Mouse (Mus musculus): ENCODE data around the gene Fpr3. TPM values are rescaled to one million over a fixed set of nuclear protein-coding genes. Genes with fewer than 3 reads are reported as not detected.
"Not testable (repeated sequence)": the region's sequence is repeated elsewhere in the genome, so short reads cannot be mapped to it uniquely, and the experiment has no call there.

Fpr3 gene
- polyA plus RNA-seq, 1 experiment from 2014 or later: not detected

- peak overlapping the region; percentile 51 for H3K4me3 ChIP-seq (ENCODE audit: low read depth, low read length)
- H3K4me2 ChIP-seq (ENCODE audit: low read depth, low read length): peak overlapping the region; percentile 53
- H3K9ac ChIP-seq (ENCODE audit: low read depth, low read length): peak overlapping the region; percentile 12; the same call in 1 of the 2 replicates
- peaks cover 5% of the 10 kb centered on the region for H3K27me3 ChIP-seq (ENCODE audit: control insufficient read depth, insufficient read depth, low read depth, low read length)
- ATAC-seq (ENCODE audit: low read depth): peak; percentile 92
- H3K9me3 ChIP-seq (replicated peaks; ENCODE audit: control insufficient read depth, low read length): no peaks in the 10 kb centered on the region
- H3K4me1 ChIP-seq (ENCODE audit: control insufficient read depth, low read depth, low read length): no peaks in the 10 kb centered on the region; the same call in 1 of the 2 replicates
- no peak overlapping the region for H3K27ac ChIP-seq (ENCODE audit: low read length)
- WGBS (ENCODE audit: insufficient replicate concordance): 17% methylated on average over 51 of the region's 51 CpGs
- H3K36me3 ChIP-seq (ENCODE audit: control insufficient read depth, insufficient read depth): no peaks in the 10 kb centered on the region
Observed at GRCm38 (mm10) chr17:17909636-17910421, 22.2 kb downstream of the Fpr3 start.

GRCm38 (mm10) chr17:17912618-17913017 is 25.0 kb downstream of the Fpr3 start:
- not testable (repeated sequence) for H3K27me3 ChIP-seq (ENCODE audit: control insufficient read depth, insufficient read depth, low read depth, low read length); H3K4me1 ChIP-seq (ENCODE audit: control insufficient read depth, low read depth, low read length); H3K36me3 ChIP-seq (ENCODE audit: control insufficient read depth, insufficient read depth); H3K27ac ChIP-seq (ENCODE audit: low read length); H3K9ac ChIP-seq (ENCODE audit: low read depth, low read length); H3K4me2 ChIP-seq (ENCODE audit: low read depth, low read length); H3K9me3 ChIP-seq (replicated peaks; ENCODE audit: control insufficient read depth, low read length); H3K4me3 ChIP-seq (ENCODE audit: low read depth, low read length); ATAC-seq (ENCODE audit: low read depth)
- WGBS (ENCODE audit: insufficient replicate concordance): 62% methylated on average over 8 of the region's 8 CpGs

- no peak overlapping the region for H3K4me3 ChIP-seq (ENCODE audit: low read depth, low read length)
- no peaks in the 10 kb centered on the region for H3K36me3 ChIP-seq (ENCODE audit: control insufficient read depth, insufficient read depth)
- 55% methylated on average over 1 of the region's 1 CpGs for WGBS (ENCODE audit: insufficient replicate concordance)
- H3K9me3 ChIP-seq (replicated peaks; ENCODE audit: control insufficient read depth, low read length): no peaks in the 10 kb centered on the region
- ATAC-seq (ENCODE audit: low read depth): no peak
- no peaks in the 10 kb centered on the region for H3K4me1 ChIP-seq (ENCODE audit: control insufficient read depth, low read depth, low read length)
- no peak overlapping the region for H3K4me2 ChIP-seq (ENCODE audit: low read depth, low read length)
- H3K27ac ChIP-seq (ENCODE audit: low read length): no peak overlapping the region
- H3K27me3 ChIP-seq (ENCODE audit: control insufficient read depth, insufficient read depth, low read depth, low read length): no peaks in the 10 kb centered on the region
- no peak overlapping the region for H3K9ac ChIP-seq (ENCODE audit: low read depth, low read length)
Observed at GRCm38 (mm10) chr17:17917376-17917775, 29.7 kb downstream of the Fpr3 start.

GRCm38 (mm10) chr17:17917782-17918181 is 30.1 kb downstream of the Fpr3 start:
- H3K27ac ChIP-seq (ENCODE audit: low read length): no peak overlapping the region
- no peaks in the 10 kb centered on the region for H3K9me3 ChIP-seq (replicated peaks; ENCODE audit: control insufficient read depth, low read length)
- H3K36me3 ChIP-seq (ENCODE audit: control insufficient read depth, insufficient read depth): no peaks in the 10 kb centered on the region
- no peak overlapping the region for H3K4me3 ChIP-seq (ENCODE audit: low read depth, low read length)
- no peak for ATAC-seq (ENCODE audit: low read depth)
- H3K9ac ChIP-seq (ENCODE audit: low read depth, low read length): no peak overlapping the region
- H3K27me3 ChIP-seq (ENCODE audit: control insufficient read depth, insufficient read depth, low read depth, low read length): no peaks in the 10 kb centered on the region
- H3K4me2 ChIP-seq (ENCODE audit: low read depth, low read length): no peak overlapping the region
- H3K4me1 ChIP-seq (ENCODE audit: control insufficient read depth, low read depth, low read length): no peaks in the 10 kb centered on the region

- no peaks in the 10 kb centered on the region for H3K4me1 ChIP-seq (ENCODE audit: control insufficient read depth, low read depth, low read length)
- no peak for ATAC-seq (ENCODE audit: low read depth)
- no peak overlapping the region for H3K4me3 ChIP-seq (ENCODE audit: low read depth, low read length)
- H3K9ac ChIP-seq (ENCODE audit: low read depth, low read length): no peak overlapping the region
- no peak overlapping the region for H3K27ac ChIP-seq (ENCODE audit: low read length)
- H3K36me3 ChIP-seq (ENCODE audit: control insufficient read depth, insufficient read depth): no peaks in the 10 kb centered on the region
- WGBS (ENCODE audit: insufficient replicate concordance): 14% methylated on average over 1 of the region's 1 CpGs
- no peaks in the 10 kb centered on the region for H3K27me3 ChIP-seq (ENCODE audit: control insufficient read depth, insufficient read depth, low read depth, low read length)
- H3K4me2 ChIP-seq (ENCODE audit: low read depth, low read length): no peak overlapping the region
- H3K9me3 ChIP-seq (replicated peaks; ENCODE audit: control insufficient read depth, low read length): no peaks in the 10 kb centered on the region
Observed at GRCm38 (mm10) chr17:17973443-17973842, 85.8 kb downstream of the Fpr3 start.

GRCm38 (mm10) chr17:17981232-17981631 is 93.6 kb downstream of the Fpr3 start:
- H3K27me3 ChIP-seq (ENCODE audit: control insufficient read depth, insufficient read depth, low read depth, low read length); H3K9me3 ChIP-seq (replicated peaks; ENCODE audit: control insufficient read depth, low read length): not testable (repeated sequence)

GRCm38 (mm10) chr17:18004752-18005151 is 117.1 kb downstream of the Fpr3 start:
- no peaks in the 10 kb centered on the region for H3K36me3 ChIP-seq (ENCODE audit: control insufficient read depth, insufficient read depth)
- no peaks in the 10 kb centered on the region for H3K4me1 ChIP-seq (ENCODE audit: control insufficient read depth, low read depth, low read length)
- no peak overlapping the region for H3K27ac ChIP-seq (ENCODE audit: low read length)
- H3K4me3 ChIP-seq (ENCODE audit: low read depth, low read length): no peak overlapping the region
- no peak overlapping the region for H3K4me2 ChIP-seq (ENCODE audit: low read depth, low read length)
- ATAC-seq (ENCODE audit: low read depth): no peak
- H3K9ac ChIP-seq (ENCODE audit: low read depth, low read length): no peak overlapping the region
- no peaks in the 10 kb centered on the region for H3K9me3 ChIP-seq (replicated peaks; ENCODE audit: control insufficient read depth, low read length)
- H3K27me3 ChIP-seq (ENCODE audit: control insufficient read depth, insufficient read depth, low read depth, low read length): no peaks in the 10 kb centered on the region
- 67% methylated on average over 1 of the region's 1 CpGs for WGBS (ENCODE audit: insufficient replicate concordance)

More at GRCm38 (mm10) chr17:17981232-17981631, 93.6 kb downstream of the Fpr3 start:
- H3K36me3 ChIP-seq (ENCODE audit: control insufficient read depth, insufficient read depth); H3K9ac ChIP-seq (ENCODE audit: low read depth, low read length); H3K4me3 ChIP-seq (ENCODE audit: low read depth, low read length); H3K27ac ChIP-seq (ENCODE audit: low read length); H3K4me2 ChIP-seq (ENCODE audit: low read depth, low read length); H3K4me1 ChIP-seq (ENCODE audit: control insufficient read depth, low read depth, low read length); ATAC-seq (ENCODE audit: low read depth): not testable (repeated sequence)
- WGBS (ENCODE audit: insufficient replicate concordance): 58% methylated on average over 2 of the region's 2 CpGs

Other genes starting within 250 kb of the Fpr3 start
- not detected in 2 replicates for gene Vmn2r90, start 184.1 kb upstream of the Fpr3 start, polyA plus RNA-seq (2015; fragmentation: Nextera tagmentation; extraction: Ambion mirVana)
- gene Spaca6, start 60.7 kb upstream of the Fpr3 start, polyA plus RNA-seq (2015; fragmentation: Nextera tagmentation; extraction: Ambion mirVana): 4.0 and 4.7 TPM in 2 replicates
- gene Has1, start 32.6 kb upstream of the Fpr3 start, polyA plus RNA-seq (2015; fragmentation: Nextera tagmentation; extraction: Ambion mirVana): 0.05 and 0.07 TPM in 2 replicates
- gene Fpr1, start 3.9 kb upstream of the Fpr3 start, polyA plus RNA-seq (2015; fragmentation: Nextera tagmentation; extraction: Ambion mirVana): 6.9 and 8.5 TPM in 2 replicates
- gene Fpr2, start within 50 bp of the Fpr3 start, polyA plus RNA-seq (2015; fragmentation: Nextera tagmentation; extraction: Ambion mirVana): 3.8 and 5.6 TPM in 2 replicates
- not detected in 2 replicates for gene Fpr-rs4, start 133.9 kb downstream of the Fpr3 start, polyA plus RNA-seq (2015; fragmentation: Nextera tagmentation; extraction: Ambion mirVana)
- gene Vmn2r124, start 161.6 kb downstream of the Fpr3 start, polyA plus RNA-seq (2015; fragmentation: Nextera tagmentation; extraction: Ambion mirVana): not detected in 2 replicates
- gene Vmn2r91, start 197.2 kb downstream of the Fpr3 start, polyA plus RNA-seq (2015; fragmentation: Nextera tagmentation; extraction: Ambion mirVana): not detected in 2 replicates

All from liver, embryonic 16.5 days (tissue).